Mouse (Mus musculus) cerebellum, postnatal 36 days (tissue): ENCODE data around the gene Appbp2.
A peak's percentile ranks its signal among the peaks of the same experiment; 100 is the strongest.

ENCODE experiments used
- DNase-seq, 2 experiments: peaks; one replicate each; pipeline ENCODE4 v3.0.0; 2021 to 2022; ENCODE audit warnings: mixed read lengths in 2 of 2

The Appbp2 gene

GRCm38 (mm10) chr11:85139581-85140540, 95.1 kb downstream of the Appbp2 start, which contains the start of gene Usp32:
TSS of gene Usp32 (minus strand) at chr11:85140161.
- peak; percentile 94 to 97 for DNase-seq

DNA sequence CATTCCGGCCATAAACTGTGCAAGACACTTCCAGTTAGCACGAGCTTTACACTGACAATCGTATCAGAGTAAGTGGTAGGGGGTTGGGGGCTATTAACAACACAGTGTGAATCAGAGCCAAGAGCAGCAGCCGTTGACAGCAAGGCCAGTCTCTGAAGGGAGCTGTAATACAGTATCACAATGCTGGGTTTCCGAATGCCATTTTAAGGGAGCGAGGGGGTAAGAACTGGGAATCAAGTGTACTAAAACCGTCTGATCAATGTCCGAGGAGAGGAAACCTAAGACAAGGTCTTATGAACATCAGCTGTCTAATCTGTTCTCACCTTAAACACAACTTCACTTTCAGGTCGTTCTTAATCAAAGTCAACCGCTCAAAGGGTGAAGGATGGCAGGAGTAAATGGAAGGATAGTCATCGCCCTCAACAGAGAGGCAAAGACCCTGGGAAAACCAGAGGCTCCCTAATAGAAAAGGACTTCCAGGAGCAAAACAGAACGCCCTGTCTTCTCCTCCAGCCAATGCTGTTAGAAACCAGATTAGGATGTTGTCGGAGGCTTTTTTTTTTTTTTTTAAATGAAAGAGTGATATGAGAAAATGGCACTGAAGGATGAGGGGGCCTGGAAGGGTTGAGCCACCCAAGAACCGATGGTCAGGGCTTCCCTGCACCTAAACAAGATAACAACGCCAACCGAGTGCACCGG, 96.0 kb downstream of the Appbp2 start:
- DNase-seq = peak in 1 of 2 experiments; percentile 24
